Mouse (Mus musculus): ENCODE measurements around the gene Slc2a9. TPM values are rescaled to one million over a fixed set of nuclear protein-coding genes. Genes with fewer than 3 reads are reported as not detected.
A peak's percentile ranks its signal among the peaks of the same experiment; 100 is the strongest.

The Slc2a9 gene
- polyA plus RNA-seq, 1 experiment from 2014 or later = 4.0 TPM

GRCm38 (mm10) chr5:38308873-38309272 lies 194.1 kb downstream of the Slc2a9 start:
- no peak for ATAC-seq (ENCODE audit: low read depth)
- no peaks in the 10 kb centered on the region for H3K27me3 ChIP-seq (ENCODE audit: control insufficient read depth, insufficient read depth, low read depth, low read length)
- H3K4me3 ChIP-seq (ENCODE audit: low read depth, low read length) = no peak overlapping the region
- 30% methylated on average over 5 of the region's 5 CpGs for WGBS (ENCODE audit: insufficient replicate concordance)
- H3K9ac ChIP-seq (ENCODE audit: low read depth, low read length) = no peak overlapping the region
- H3K4me2 ChIP-seq (ENCODE audit: low read depth, low read length) = no peak overlapping the region
- no peaks in the 10 kb centered on the region for H3K4me1 ChIP-seq (ENCODE audit: control insufficient read depth, low read depth, low read length)
- H3K27ac ChIP-seq (ENCODE audit: low read length) = no peak overlapping the region
- H3K9me3 ChIP-seq (replicated peaks; ENCODE audit: control insufficient read depth, low read length) = no peaks in the 10 kb centered on the region
- H3K36me3 ChIP-seq (ENCODE audit: control insufficient read depth, insufficient read depth) = no peaks in the 10 kb centered on the region

GRCm38 (mm10) chr5:38307255-38308101 lies 195.5 kb downstream of the Slc2a9 start:
- no peaks in the 10 kb centered on the region for H3K27me3 ChIP-seq (ENCODE audit: control insufficient read depth, insufficient read depth, low read depth, low read length)
- no peaks in the 10 kb centered on the region for H3K36me3 ChIP-seq (ENCODE audit: control insufficient read depth, insufficient read depth)
- no peak overlapping the region for H3K27ac ChIP-seq (ENCODE audit: low read length)
- no peaks in the 10 kb centered on the region for H3K4me1 ChIP-seq (ENCODE audit: control insufficient read depth, low read depth, low read length)
- no peaks in the 10 kb centered on the region for H3K9me3 ChIP-seq (replicated peaks; ENCODE audit: control insufficient read depth, low read length)
- 8% methylated on average over 26 of the region's 26 CpGs for WGBS (ENCODE audit: insufficient replicate concordance)
- peak; percentile 45; the same call in 1 of the 2 replicates for ATAC-seq (ENCODE audit: low read depth)
- no peak overlapping the region for H3K9ac ChIP-seq (ENCODE audit: low read depth, low read length)
- peak overlapping the region; percentile 56 for H3K4me2 ChIP-seq (ENCODE audit: low read depth, low read length)
- peak overlapping the region; percentile 44 for H3K4me3 ChIP-seq (ENCODE audit: low read depth, low read length)

- no peak overlapping the region for H3K9ac ChIP-seq (ENCODE audit: low read depth, low read length)
- H3K27ac ChIP-seq (ENCODE audit: low read length) = no peak overlapping the region
- H3K36me3 ChIP-seq (ENCODE audit: control insufficient read depth, insufficient read depth) = no peaks in the 10 kb centered on the region
- H3K9me3 ChIP-seq (replicated peaks; ENCODE audit: control insufficient read depth, low read length) = no peaks in the 10 kb centered on the region
- no peak for ATAC-seq (ENCODE audit: low read depth)
- H3K27me3 ChIP-seq (ENCODE audit: control insufficient read depth, insufficient read depth, low read depth, low read length) = no peaks in the 10 kb centered on the region
- no peaks in the 10 kb centered on the region for H3K4me1 ChIP-seq (ENCODE audit: control insufficient read depth, low read depth, low read length)
- no peak overlapping the region for H3K4me3 ChIP-seq (ENCODE audit: low read depth, low read length)
- no peak overlapping the region for H3K4me2 ChIP-seq (ENCODE audit: low read depth, low read length)
- WGBS (ENCODE audit: insufficient replicate concordance) = 44% methylated on average over 2 of the region's 2 CpGs
These were observed 197.7 kb downstream of the Slc2a9 start for GRCm38 (mm10) chr5:38305241-38305640.

- H3K9me3 ChIP-seq (replicated peaks; ENCODE audit: control insufficient read depth, low read length) = no peaks in the 10 kb centered on the region
These were observed 200.3 kb downstream of the Slc2a9 start for GRCm38 (mm10) chr5:38302651-38303050.

GRCm38 (mm10) chr5:38301761-38302411 lies 201.1 kb downstream of the Slc2a9 start:
- H3K4me3 ChIP-seq (ENCODE audit: low read depth, low read length) = no peak overlapping the region
- WGBS (ENCODE audit: insufficient replicate concordance) = 68% methylated on average over 12 of the region's 12 CpGs

More at GRCm38 (mm10) chr5:38302651-38303050, 200.3 kb downstream of the Slc2a9 start:
- no peaks in the 10 kb centered on the region for H3K27me3 ChIP-seq (ENCODE audit: control insufficient read depth, insufficient read depth, low read depth, low read length)
- H3K27ac ChIP-seq (ENCODE audit: low read length) = no peak overlapping the region
- H3K4me1 ChIP-seq (ENCODE audit: control insufficient read depth, low read depth, low read length) = no peaks in the 10 kb centered on the region
- 36% methylated on average over 12 of the region's 12 CpGs for WGBS (ENCODE audit: insufficient replicate concordance)
- no peak for ATAC-seq (ENCODE audit: low read depth)
- no peak overlapping the region for H3K9ac ChIP-seq (ENCODE audit: low read depth, low read length)
- no peaks in the 10 kb centered on the region for H3K36me3 ChIP-seq (ENCODE audit: control insufficient read depth, insufficient read depth)
- no peak overlapping the region for H3K4me3 ChIP-seq (ENCODE audit: low read depth, low read length)
- H3K4me2 ChIP-seq (ENCODE audit: low read depth, low read length) = no peak overlapping the region

More at GRCm38 (mm10) chr5:38301761-38302411, 201.1 kb downstream of the Slc2a9 start:
- Histone ChIP-seq H3K27me3 (ENCODE audit: control insufficient read depth, insufficient read depth, low read depth, low read length) (no peaks in the 10 kb centered on the region), H3K27ac (ENCODE audit: low read length) (no peak overlapping the region), H3K4me1 (ENCODE audit: control insufficient read depth, low read depth, low read length) (no peaks in the 10 kb centered on the region), H3K9ac (ENCODE audit: low read depth, low read length) (no peak overlapping the region), H3K36me3 (ENCODE audit: control insufficient read depth, insufficient read depth) (no peaks in the 10 kb centered on the region), H3K4me2 (ENCODE audit: low read depth, low read length) (no peak overlapping the region), H3K9me3 (replicated peaks; ENCODE audit: control insufficient read depth, low read length) (no peaks in the 10 kb centered on the region)
- no peak for ATAC-seq (ENCODE audit: low read depth)

Other genes starting within 250 kb of the Slc2a9 start
- 35.4 and 41.3 TPM in 2 replicates for gene Tmem128, start 243.0 kb downstream of the Slc2a9 start, polyA plus RNA-seq (2015; fragmentation: Nextera tagmentation; extraction: Ambion mirVana)
- not detected in 2 replicates for gene Otop1, start 227.2 kb downstream of the Slc2a9 start, polyA plus RNA-seq (2015; fragmentation: Nextera tagmentation; extraction: Ambion mirVana)
- gene Drd5, start 183.8 kb downstream of the Slc2a9 start, polyA plus RNA-seq (2015; fragmentation: Nextera tagmentation; extraction: Ambion mirVana) = not detected in 2 replicates
- gene Wdr1, start 60.1 kb upstream of the Slc2a9 start, polyA plus RNA-seq (2015; fragmentation: Nextera tagmentation; extraction: Ambion mirVana) = 74.4 and 76.7 TPM in 2 replicates
- gene Zfp518b, start 181.7 kb upstream of the Slc2a9 start, polyA plus RNA-seq (2015; fragmentation: Nextera tagmentation; extraction: Ambion mirVana) = 1.7 and 1.8 TPM in 2 replicates